Mouse (Mus musculus): ENCODE measurements around the gene Heatr3. TPM values are rescaled to one million over a fixed set of nuclear protein-coding genes. Genes with fewer than 3 reads are reported as not detected.

Gene Heatr3
- 10 to 100 TPM; 30.4 to 30.7 TPM for total RNA-seq (2021)
- long read RNA-seq, experiment 1, transcript Heatr3-201 (15 exons, 3,251 nt): major isoform, 36 of 48 reads
- long read RNA-seq, experiment 1, partial matches to known transcripts: 3 of 48 reads
- long read RNA-seq, experiment 1, other reads (novel, unspliced or antisense): 9 of 48 reads
- long read RNA-seq, experiment 2, transcript Heatr3-201 (15 exons, 3,251 nt): major isoform, 22 of 33 reads
- long read RNA-seq, experiment 2, partial matches to known transcripts: 5 of 33 reads
- long read RNA-seq, experiment 2, other reads (novel, unspliced or antisense): 6 of 33 reads

GRCm38 (mm10) chr8:88137748-88138484 lies at the start of gene Heatr3:
TSS of gene Heatr3 (plus strand) at chr8:88137855.
- peak; percentile 94 to 95 for DNase-seq (ENCODE audit: extremely low spot score in 1 of 2, low spot score in 2 of 2)
- peak; percentile 36 for TF ChIP-seq CTCF (IDR thresholded peaks at IDR 0.05)
- intact Hi-C loops (cut with DNase I): no loop called here
- peak within 1 kb of the TSS; percentile 96 for H3K4me3 ChIP-seq
- H3K27ac ChIP-seq: peak within 1 kb of the TSS; percentile 88

- Histone ChIP-seq H3K4me3 (no peak overlapping the region), H3K27ac (no peak overlapping the region)
- intact Hi-C loops (cut with DNase I): no loop called here
- no peak for DNase-seq (ENCODE audit: extremely low spot score in 1 of 2, low spot score in 2 of 2)
- TF ChIP-seq CTCF (IDR thresholded peaks at IDR 0.05): no peak
These were observed 49.6 kb upstream of the Heatr3 start for GRCm38 (mm10) chr8:88088006-88088405.

DNA sequence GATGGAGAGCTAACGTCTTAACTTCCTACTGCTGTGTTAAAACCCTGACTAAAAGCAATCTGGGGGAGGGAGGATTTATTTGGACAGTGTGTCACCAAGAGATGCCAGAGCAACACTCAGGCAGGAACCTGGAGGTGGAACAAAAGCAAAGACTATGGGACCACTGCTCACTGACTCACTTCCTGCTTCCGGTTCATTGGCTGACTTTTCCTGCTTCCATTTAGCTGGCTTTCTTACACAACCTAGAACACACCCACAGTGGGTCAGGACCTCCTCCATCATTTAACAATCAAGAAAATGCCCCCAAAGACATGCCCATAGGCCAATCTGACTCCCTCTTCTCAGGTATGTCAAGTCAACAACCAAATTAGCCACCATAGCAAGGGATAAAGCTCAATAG lies 46.0 kb upstream of the Heatr3 start:
- intact Hi-C loops (cut with DNase I): no loop called here
- H3K27ac ChIP-seq: no peak overlapping the region
- DNase-seq (ENCODE audit: extremely low spot score in 1 of 2, low spot score in 2 of 2): no peak
- no peak for TF ChIP-seq CTCF (IDR thresholded peaks at IDR 0.05)
- no peak overlapping the region for H3K4me3 ChIP-seq

GRCm38 (mm10) chr8:88093367-88093766 lies 44.3 kb upstream of the Heatr3 start:
- DNase-seq (ENCODE audit: extremely low spot score in 1 of 2, low spot score in 2 of 2): no peak
- H3K4me3 ChIP-seq: no peak overlapping the region
- intact Hi-C loops (cut with DNase I): no loop called here
- H3K27ac ChIP-seq: no peak overlapping the region
- no peak for TF ChIP-seq CTCF (IDR thresholded peaks at IDR 0.05)

DNA sequence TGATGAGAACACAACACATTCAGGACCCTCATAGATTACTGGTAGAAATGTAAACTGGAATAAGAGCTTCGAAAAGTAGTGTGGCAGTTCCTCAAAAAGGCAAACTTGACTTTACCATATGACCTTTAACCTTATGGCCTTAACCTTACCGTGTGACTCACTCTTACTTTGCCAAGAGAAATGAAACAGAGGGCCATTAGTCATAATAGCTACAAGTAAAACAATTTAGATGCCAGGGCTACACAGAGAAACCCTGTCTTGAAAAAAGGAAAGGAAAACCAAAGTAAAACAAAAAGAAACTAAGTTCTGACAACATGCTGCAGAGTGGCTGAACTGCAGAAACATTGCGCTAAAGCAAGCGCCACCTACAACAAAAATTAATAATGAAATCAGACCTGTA lies 38.8 kb upstream of the Heatr3 start:
- intact Hi-C loops (cut with DNase I): no loop called here
- Histone ChIP-seq H3K27ac (no peak overlapping the region), H3K4me3 (no peak overlapping the region)
- DNase-seq (ENCODE audit: extremely low spot score in 1 of 2, low spot score in 2 of 2): no peak
- no peak for TF ChIP-seq CTCF (IDR thresholded peaks at IDR 0.05)

- peak; percentile 79 for TF ChIP-seq CTCF (IDR thresholded peaks at IDR 0.05)
- intact Hi-C loops (cut with DNase I): no loop called here
- peak; percentile 13 to 23 for DNase-seq (ENCODE audit: extremely low spot score in 1 of 2, low spot score in 2 of 2)
- no peak overlapping the region for H3K27ac ChIP-seq
- H3K4me3 ChIP-seq: no peak overlapping the region
These were observed 38.1 kb upstream of the Heatr3 start for GRCm38 (mm10) chr8:88099526-88099925.

DNA sequence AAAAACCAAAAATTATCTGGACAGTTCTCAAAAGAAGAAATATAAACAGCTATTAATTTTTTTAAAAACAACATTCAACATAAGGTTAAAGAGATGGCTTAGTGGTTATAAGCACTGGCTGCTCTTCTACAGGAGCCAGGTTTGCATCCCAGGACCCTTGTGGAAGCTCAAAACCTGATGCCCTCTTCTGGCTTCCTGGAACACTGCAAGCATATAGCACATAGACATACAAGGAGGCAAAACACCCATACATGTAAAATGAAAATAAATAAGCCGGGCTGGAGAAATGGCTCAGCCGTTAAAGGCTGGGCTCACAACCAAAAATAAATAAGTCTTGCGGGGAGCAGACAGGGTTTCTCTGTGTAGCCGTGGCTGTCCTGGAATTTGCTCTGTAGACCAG lies 28.4 kb upstream of the Heatr3 start:
- no peak overlapping the region for H3K27ac ChIP-seq
- no peak; the same call in none of the 2 replicates for TF ChIP-seq CTCF (IDR thresholded peaks at IDR 0.05)
- DNase-seq (ENCODE audit: extremely low spot score in 1 of 2, low spot score in 2 of 2): no peak
- intact Hi-C loops (cut with DNase I): loop anchor here (10.0 kb wide), 1 partner anchor 514 kb away; no protein-coding TSS in a partner anchor
- H3K4me3 ChIP-seq: no peak overlapping the region

- peak; percentile 92 to 94 for DNase-seq (ENCODE audit: extremely low spot score in 1 of 2, low spot score in 2 of 2)
- intact Hi-C loops (cut with DNase I): no loop called here
- Histone ChIP-seq H3K27ac (peak within 1 kb of the TSS; percentile 91), H3K4me3 (peak within 1 kb of the TSS; percentile 93)
- peak; percentile 86 for TF ChIP-seq CTCF (IDR thresholded peaks at IDR 0.05)
These were observed 19.1 kb upstream of the Heatr3 start, which contains the start of gene Cnep1r1 for GRCm38 (mm10) chr8:88118456-88119036. TSS of gene Cnep1r1 (plus strand) at chr8:88118769.

- no peak for TF ChIP-seq CTCF (IDR thresholded peaks at IDR 0.05)
- Histone ChIP-seq H3K4me3 (peak overlapping the region; percentile 93), H3K27ac (peak overlapping the region; percentile 91)
- DNase-seq (ENCODE audit: extremely low spot score in 1 of 2, low spot score in 2 of 2): peak in 1 of 2 experiments; percentile 13
- intact Hi-C loops (cut with DNase I): no loop called here
These were observed 18.6 kb upstream of the Heatr3 start for GRCm38 (mm10) chr8:88119076-88119475.

- intact Hi-C loops (cut with DNase I): no loop called here
- no peak overlapping the region for H3K27ac ChIP-seq
- no peak for TF ChIP-seq CTCF (IDR thresholded peaks at IDR 0.05)
- no peak overlapping the region for H3K4me3 ChIP-seq
- DNase-seq (ENCODE audit: extremely low spot score in 1 of 2, low spot score in 2 of 2): no peak
These were observed 12.8 kb upstream of the Heatr3 start for GRCm38 (mm10) chr8:88124850-88125249.

GRCm38 (mm10) chr8:88129397-88129796 lies 8.3 kb upstream of the Heatr3 start:
- intact Hi-C loops (cut with DNase I): no loop called here
- TF ChIP-seq CTCF (IDR thresholded peaks at IDR 0.05): no peak
- H3K4me3 ChIP-seq: no peak overlapping the region
- H3K27ac ChIP-seq: no peak overlapping the region
- DNase-seq (ENCODE audit: extremely low spot score in 1 of 2, low spot score in 2 of 2): no peak

GRCm38 (mm10) chr8:88130754-88131317 lies 6.8 kb upstream of the Heatr3 start:
- no peak for DNase-seq (ENCODE audit: extremely low spot score in 1 of 2, low spot score in 2 of 2)
- intact Hi-C loops (cut with DNase I): no loop called here
- no peak overlapping the region for H3K4me3 ChIP-seq
- H3K27ac ChIP-seq: no peak overlapping the region
- no peak for TF ChIP-seq CTCF (IDR thresholded peaks at IDR 0.05)

Data from left cerebral cortex, adult 2 months (tissue).